Mouse (Mus musculus): ENCODE data around the gene Ooep.
"Not testable (repeated sequence)": the region's sequence is repeated elsewhere in the genome, so short reads cannot be mapped to it uniquely, and the experiment has no call there.

The Ooep gene

DNA sequence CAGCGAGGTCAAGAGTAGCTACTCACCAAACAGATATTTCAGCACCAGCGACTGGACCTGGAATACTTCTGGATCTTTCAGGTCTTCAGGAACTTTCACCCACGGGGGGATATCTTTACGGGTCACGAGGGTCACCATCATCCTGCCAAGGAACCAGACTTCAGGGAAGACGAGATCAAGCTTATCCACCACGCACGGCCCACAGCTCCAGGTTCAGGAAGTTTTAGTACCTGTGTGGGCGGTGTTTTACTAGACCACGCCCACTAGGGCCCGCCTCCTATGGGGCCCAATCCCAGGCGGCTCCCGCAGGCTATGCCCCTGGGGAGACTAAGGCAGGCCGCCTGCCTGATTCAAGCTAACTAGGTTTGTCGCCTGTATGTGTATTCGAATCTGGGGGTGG, 10.6 kb downstream of the Ooep start, which contains the start of gene Dppa5a:
Gene Dppa5a (minus strand): TSS at position 219 of the 400 bp plus-strand sequence.
- in situ Hi-C loops (cut with MboI, MseI), result loop anchor here (5.0 kb wide), 1 partner anchor 96 kb away; no protein-coding TSS in a partner anchor

- in situ Hi-C loops (cut with MboI, MseI), result loop anchor here (5.0 kb wide), 1 partner anchor 94 kb away; no protein-coding TSS in a partner anchor
Observed at GRCm38 (mm10) chr9:78365850-78366544, 12.5 kb downstream of the Ooep start.

DNA sequence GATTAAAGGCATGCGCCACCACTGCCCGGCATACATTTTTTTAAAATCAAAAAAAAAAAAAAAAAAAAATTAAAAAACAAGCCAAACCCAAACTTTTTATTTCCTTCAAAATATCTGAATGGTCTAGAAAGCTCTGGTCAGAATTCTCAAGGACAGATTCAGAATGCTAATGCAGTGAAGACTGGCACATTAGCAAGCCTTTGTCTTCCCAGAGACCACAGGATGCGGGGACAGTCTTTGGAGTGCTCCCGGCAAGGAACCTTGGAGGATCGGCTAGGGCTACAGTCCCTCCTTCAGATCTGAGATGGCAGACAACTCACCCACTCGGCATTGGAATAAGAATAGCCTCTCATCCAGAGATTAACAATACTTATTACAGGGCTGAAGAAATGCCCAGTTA, 13.8 kb downstream of the Ooep start:
- in situ Hi-C loops (cut with MboI, MseI), result loop anchor here (5.0 kb wide), 1 partner anchor 92 kb away; no protein-coding TSS in a partner anchor

DNA sequence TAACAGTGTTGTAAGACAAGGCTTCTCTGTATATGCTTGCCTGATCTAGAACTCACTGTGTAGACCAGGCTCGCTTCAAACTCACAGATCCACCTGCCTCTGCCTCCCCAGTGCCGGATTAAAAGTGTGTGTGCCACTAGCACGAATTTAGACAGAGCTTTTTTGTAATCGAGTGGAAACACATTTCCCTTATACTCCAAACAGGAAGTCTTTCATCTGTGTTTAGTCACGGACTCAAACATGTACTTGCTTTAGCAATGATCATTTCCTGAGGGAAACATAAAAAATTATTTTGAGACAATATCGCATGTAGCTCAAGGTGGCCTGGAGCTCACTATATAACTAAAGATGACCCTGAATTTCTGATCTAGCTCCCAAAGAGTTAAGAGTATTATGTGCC, 15.2 kb downstream of the Ooep start:
- in situ Hi-C loops (cut with MboI, MseI), result no loop called here

- in situ Hi-C loops (cut with MboI, MseI), result no loop called here
Observed at GRCm38 (mm10) chr9:78360484-78360872, 18.0 kb downstream of the Ooep start.

DNA sequence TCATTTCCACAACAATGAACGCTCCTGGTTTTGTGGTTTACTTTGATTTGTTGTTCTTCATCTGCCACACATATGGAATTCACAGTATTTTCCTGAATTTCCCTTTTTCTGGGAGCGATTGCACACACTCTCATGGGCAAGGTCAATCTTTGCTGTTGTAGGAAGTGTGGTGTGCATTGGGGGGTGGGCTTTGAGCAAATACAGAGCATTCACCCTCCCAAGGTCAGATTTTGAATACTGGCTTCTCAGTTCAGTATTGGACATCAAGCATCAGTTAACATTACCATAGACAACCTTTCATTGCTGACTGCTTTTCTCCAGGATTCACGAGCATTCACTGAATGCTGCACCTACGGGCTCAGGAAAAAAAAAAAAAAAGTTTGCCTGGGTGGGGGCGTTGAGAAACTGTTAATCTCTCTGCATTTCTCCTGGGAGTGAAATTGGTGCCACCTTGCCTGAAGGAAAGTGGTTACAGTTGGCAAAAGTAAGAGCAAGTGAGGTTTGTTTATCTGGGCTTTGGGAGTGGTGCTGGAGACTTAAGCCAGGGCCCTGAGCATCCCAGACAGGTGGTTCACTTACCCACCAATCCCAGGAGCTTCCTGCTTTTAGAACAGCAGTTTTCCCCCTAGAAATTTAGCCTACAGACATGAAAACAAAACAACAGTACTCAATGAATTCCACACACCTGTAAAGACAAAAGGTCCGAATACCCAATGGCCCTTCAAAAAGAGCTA, 18.6 kb downstream of the Ooep start:
- in situ Hi-C loops (cut with MboI, MseI), result loop anchor here (10.0 kb wide), 1 partner anchor 1055 kb away; no protein-coding TSS in a partner anchor

DNA sequence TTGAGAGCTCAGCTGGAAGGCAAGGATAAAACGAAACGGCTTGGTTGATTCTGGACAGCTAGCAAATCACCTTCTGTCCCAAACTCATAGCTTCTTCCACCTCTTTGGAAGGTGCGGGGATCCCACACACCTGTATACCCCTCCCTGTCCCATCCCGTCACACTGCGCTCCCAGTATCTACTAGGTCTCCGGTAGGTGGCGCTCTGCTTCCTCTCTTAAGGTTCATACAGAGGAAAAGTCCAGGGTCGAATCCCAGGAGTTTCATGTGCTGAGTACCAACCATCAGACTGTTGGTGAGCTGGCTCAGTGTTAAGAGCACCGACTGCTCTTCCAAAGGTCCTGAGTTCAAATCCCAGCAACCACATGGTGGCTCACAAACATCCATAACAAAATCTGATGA, 20.5 kb downstream of the Ooep start:
- in situ Hi-C loops (cut with MboI, MseI), result loop anchor here (10.0 kb wide), 1 partner anchor 1053 kb away; no protein-coding TSS in a partner anchor

DNA sequence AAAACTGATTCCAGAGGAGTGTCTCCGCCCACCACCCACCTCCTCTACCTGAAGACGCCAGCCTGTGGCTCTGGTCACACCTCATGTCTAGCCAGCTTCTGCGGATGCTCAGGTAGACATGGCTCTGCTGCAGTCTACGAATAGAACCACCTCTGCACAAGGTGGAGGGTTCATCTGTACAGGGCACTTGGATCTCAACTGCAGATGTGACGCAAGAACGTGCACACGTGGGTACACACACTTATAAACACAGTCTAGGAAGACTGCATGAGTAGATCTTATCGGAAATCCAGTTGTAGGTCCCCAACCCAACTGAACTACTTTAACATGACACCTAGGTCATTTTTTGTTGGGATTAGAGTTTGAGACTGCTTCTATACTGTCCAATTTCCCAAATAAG, 22.9 kb downstream of the Ooep start, which contains the start of gene Gsta2:
Gene Gsta2 (minus strand): TSS at position 178 of the 400 bp plus-strand sequence.
- in situ Hi-C loops (cut with MboI, MseI), result loop anchor here (10.0 kb wide), 1 partner anchor 1051 kb away; no protein-coding TSS in a partner anchor

- in situ Hi-C loops (cut with MboI, MseI), result loop anchor here (10.0 kb wide), 1 partner anchor 1050 kb away; no protein-coding TSS in a partner anchor
Observed at GRCm38 (mm10) chr9:78354665-78355578, 23.6 kb downstream of the Ooep start.

GRCm38 (mm10) chr9:78351504-78352220, 26.9 kb downstream of the Ooep start:
- in situ Hi-C loops (cut with MboI, MseI), result loop anchor here (10.0 kb wide), 1 partner anchor 1047 kb away; no protein-coding TSS in a partner anchor

- in situ Hi-C loops (cut with MboI, MseI), result loop anchor here (10.0 kb wide), 1 partner anchor 1045 kb away; no protein-coding TSS in a partner anchor
Observed at GRCm38 (mm10) chr9:78350007-78350406, 28.5 kb downstream of the Ooep start.

DNA sequence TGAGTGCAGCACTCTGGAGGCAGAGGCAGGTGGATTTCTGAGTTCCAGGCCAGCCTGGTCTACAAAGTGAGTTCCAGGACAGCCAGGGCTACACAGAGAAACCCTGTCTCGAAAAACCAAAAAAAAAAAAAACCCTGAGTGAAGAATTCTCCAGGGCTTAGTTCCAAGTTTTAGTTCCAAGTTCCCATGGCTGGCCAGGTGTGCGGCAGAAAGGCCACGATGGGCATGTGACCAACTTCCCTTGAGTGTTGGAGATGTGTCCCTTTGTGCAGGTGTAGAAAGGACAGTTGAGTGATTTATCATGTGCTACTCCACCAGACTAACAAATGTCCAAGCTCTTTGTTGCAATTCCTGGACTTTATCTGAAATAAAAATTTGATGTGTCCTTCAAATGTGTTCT, 29.4 kb downstream of the Ooep start:
- in situ Hi-C loops (cut with MboI, MseI), result loop anchor here (5.0 kb wide), 1 partner anchor 57 kb away; no protein-coding TSS in a partner anchor

- in situ Hi-C loops (cut with MboI, MseI), result loop anchor here (5.0 kb wide), 1 partner anchor 56 kb away; no protein-coding TSS in a partner anchor
Observed at GRCm38 (mm10) chr9:78348206-78349004, 30.1 kb downstream of the Ooep start.

DNA sequence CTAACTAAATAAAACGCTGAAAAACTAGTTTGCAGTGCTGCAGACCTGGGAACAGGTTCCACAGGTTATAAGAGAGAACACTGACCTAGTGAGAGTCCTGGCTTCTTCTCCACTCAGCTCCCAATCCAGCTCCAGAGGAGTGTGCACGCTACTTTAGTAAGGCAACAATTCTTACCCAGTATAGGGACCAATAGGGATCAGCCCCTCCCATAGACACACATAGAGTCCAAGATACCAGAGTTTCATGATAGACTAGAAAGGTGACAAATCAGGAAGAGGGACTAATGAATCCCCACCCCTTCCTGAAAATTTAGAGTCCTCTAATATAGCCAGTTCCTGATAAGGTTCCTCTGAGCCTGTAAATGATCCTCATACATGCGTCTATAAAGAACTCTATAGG, 31.5 kb downstream of the Ooep start:
- in situ Hi-C loops (cut with MboI, MseI), result loop anchor here (5.0 kb wide), 1 partner anchor 55 kb away; no protein-coding TSS in a partner anchor

GRCm38 (mm10) chr9:78345235-78345634, 33.3 kb downstream of the Ooep start:
- in situ Hi-C loops (cut with MboI, MseI), result loop anchor here (5.0 kb wide), 1 partner anchor 53 kb away; no protein-coding TSS in a partner anchor

DNA sequence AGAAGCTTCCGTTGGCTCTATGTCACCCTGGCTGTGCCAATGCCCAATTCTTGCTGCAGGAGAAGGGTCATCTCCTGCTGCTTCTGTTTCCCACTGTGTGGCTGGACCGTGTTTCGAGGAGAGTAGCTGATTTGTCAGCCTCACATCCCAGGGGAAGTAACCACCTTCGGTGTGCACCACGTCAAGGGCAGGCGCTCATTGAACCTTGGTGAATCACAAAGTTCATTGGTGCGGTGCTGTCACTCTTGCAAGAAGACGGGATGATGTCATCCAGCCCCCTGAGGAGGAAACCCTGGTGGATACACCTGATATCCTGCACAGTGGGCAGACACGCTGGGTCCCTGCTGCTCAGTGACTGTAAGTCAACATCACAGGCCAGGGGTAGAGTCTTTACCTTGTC, 35.5 kb downstream of the Ooep start:
- in situ Hi-C loops (cut with MboI, MseI), result not testable (repeated sequence)

- in situ Hi-C loops (cut with MboI, MseI), result not testable (repeated sequence)
Observed at GRCm38 (mm10) chr9:78342494-78342893, 36.0 kb downstream of the Ooep start.

GRCm38 (mm10) chr9:78340324-78340723, 38.2 kb downstream of the Ooep start:
- in situ Hi-C loops (cut with MboI, MseI), result not testable (repeated sequence)

GRCm38 (mm10) chr9:78337050-78337449, 41.5 kb downstream of the Ooep start:
- in situ Hi-C loops (cut with MboI, MseI), result not testable (repeated sequence)

All from T-helper 1 cell (primary cell).